Mouse (Mus musculus) lung, adult 2 months (tissue): Measurements from ENCODE around the gene Npas3.

Experiments used
- CTCF ChIP-seq: fragments of 200-500 bp; IDR thresholded peaks from 2 replicates; pipeline ENCODE4 v1.5.1; 2011; ENCODE audit warnings: mild to moderate bottlenecking, low read length, control low read depth; ENCODE audit not compliant: insufficient read depth
- POLR2A ChIP-seq: fragments of 200-500 bp; IDR thresholded peaks from 2 replicates; pipeline ENCODE4 v1.6.1; 2011; ENCODE audit warnings: low read depth, mild to moderate bottlenecking, control low read depth, low read length, borderline replicate concordance; ENCODE audit errors: extremely low read depth

GRCm38 (mm10) chr12:53246581-53247490, 1.6 kb upstream of the Npas3 start:
- no peak for TF ChIP-seq CTCF
- TF ChIP-seq POLR2A = no peak
